Mouse (Mus musculus) lung, embryonic 14.5 days (tissue): ENCODE data around the gene Olfr62. TPM values are rescaled to one million over a fixed set of nuclear protein-coding genes. Genes with fewer than 3 reads are reported as not detected.

Experiments used
- ATAC-seq: fragments of 200-750 bp; cut with Nextera tagmentation; 2 replicates; pipeline ENCODE4 v1.8.0; 2017; ENCODE audit warnings: mild to moderate bottlenecking, moderate TSS enrichment, moderate library complexity; ENCODE audit not compliant: insufficient read depth
- DNase-seq: peaks from one replicate; pipeline ENCODE4 v3.0.0-alpha.2; 2015
- H3K27ac ChIP-seq: fragments of 300-500 bp; sonication (generic); 2 replicates; pipeline ENCODE4 v1.5.1; 2014; ENCODE audit warnings: low read depth, mild to moderate bottlenecking, moderate library complexity
- H3K27me3 ChIP-seq: fragments of 300-500 bp; sonication (generic); 2 replicates; pipeline ENCODE4 v1.6.1; 2014; ENCODE audit warnings: low read length, control low read depth; ENCODE audit not compliant: insufficient read depth
- H3K36me3 ChIP-seq: fragments of 300-500 bp; sonication (generic); 2 replicates; pipeline ENCODE4 v1.6.1; 2014; ENCODE audit warnings: control low read depth; ENCODE audit not compliant: insufficient read depth
- H3K4me1 ChIP-seq: fragments of 300-500 bp; sonication (generic); 2 replicates; pipeline ENCODE4 v1.6.1; 2014; ENCODE audit warnings: antibody characterized with exemption, control low read depth; ENCODE audit not compliant: insufficient read depth
- H3K4me2 ChIP-seq: fragments of 300-500 bp; sonication (generic); 2 replicates; pipeline ENCODE4 v1.6.1; 2014; ENCODE audit warnings: mild to moderate bottlenecking
- H3K4me3 ChIP-seq: fragments of 300-500 bp; sonication (generic); 2 replicates; pipeline ENCODE4 v1.5.1; 2014; ENCODE audit warnings: low read depth, low read length
- H3K9ac ChIP-seq: fragments of 300-500 bp; sonication (generic); 2 replicates; pipeline ENCODE4 v1.6.1; 2014
- H3K9me3 ChIP-seq: fragments of 300-500 bp; sonication (generic); 2 replicates; pipeline ENCODE4 v1.6.1; 2016; ENCODE audit warnings: low read depth, low read length, control low read depth
- CTCF ChIP-seq: IDR thresholded peaks from 2 replicates; pipeline ENCODE4 v1.5.1; 2016; ENCODE audit warnings: antibody characterized with exemption, low read depth
- WGBS: fragments of 180-500 bp; shearing (Covaris S2); extraction: QIAGEN DNeasy Blood & Tissue Kit; methylation state at CpG from one replicate; pipeline ENCODE4 v1.1.7; 2014; 5-methylcytosine and 5-hydroxymethylcytosine counted together
- polyA plus RNA-seq: library from polyadenylated mRNA; unstranded; fragments of >200 nt; fragmentation: Nextera tagmentation; extraction: Ambion mirVana; gene quantifications from 2 replicates; pipeline ENCODE4 v1.2.1, GENCODE M21; 2014

The Olfr62 gene
- polyA plus RNA-seq, 1 experiment from 2014 or later = not detected

- H3K4me3 ChIP-seq = no peak overlapping the region
- WGBS = 89% methylated on average over 5 of the region's 5 CpGs
- DNase-seq (no peak), ATAC-seq (no peak)
- no peak overlapping the region for H3K9ac ChIP-seq
- no peak overlapping the region for H3K4me2 ChIP-seq
- no peak for TF ChIP-seq CTCF
- no peaks in the 10 kb centered on the region for H3K27me3 ChIP-seq
- H3K9me3 ChIP-seq = no peaks in the 10 kb centered on the region
- H3K4me1 ChIP-seq = no peaks in the 10 kb centered on the region
- peaks cover 48% of the 10 kb centered on the region for H3K36me3 ChIP-seq
- no peak overlapping the region for H3K27ac ChIP-seq
These were observed 28.5 kb upstream of the Olfr62 start for GRCm38 (mm10) chr4:118630261-118630660.

- H3K27me3 ChIP-seq = no peaks in the 10 kb centered on the region
- no peaks in the 10 kb centered on the region for H3K9me3 ChIP-seq
- DNase-seq (peak; percentile 68), ATAC-seq (no peak)
- no peak overlapping the region for H3K27ac ChIP-seq
- TF ChIP-seq CTCF = no peak
- H3K9ac ChIP-seq = no peak overlapping the region
- no peaks in the 10 kb centered on the region for H3K36me3 ChIP-seq
- H3K4me1 ChIP-seq = no peaks in the 10 kb centered on the region
- H3K4me2 ChIP-seq = no peak overlapping the region
- 37% methylated on average over 20 of the region's 20 CpGs for WGBS
- no peak overlapping the region for H3K4me3 ChIP-seq
These were observed 16.2 kb upstream of the Olfr62 start for GRCm38 (mm10) chr4:118642346-118643190.

- ATAC-seq (no peak), DNase-seq (peak; percentile 79)
- no peaks in the 10 kb centered on the region for H3K27me3 ChIP-seq
- H3K27ac ChIP-seq = no peak overlapping the region
- H3K4me2 ChIP-seq = no peak overlapping the region
- H3K4me1 ChIP-seq = no peaks in the 10 kb centered on the region
- H3K36me3 ChIP-seq = no peaks in the 10 kb centered on the region
- H3K9ac ChIP-seq = no peak overlapping the region
- TF ChIP-seq CTCF = peak; percentile 88
- WGBS = 7% methylated on average over 2 of the region's 2 CpGs
- H3K9me3 ChIP-seq = no peaks in the 10 kb centered on the region
- no peak overlapping the region for H3K4me3 ChIP-seq
These were observed 13.5 kb upstream of the Olfr62 start for GRCm38 (mm10) chr4:118645234-118645633.

GRCm38 (mm10) chr4:118687086-118687485, 28.3 kb downstream of the Olfr62 start:
- peak; percentile 35; the same call in 1 of the 2 replicates for ATAC-seq
- 20% methylated on average over 2 of the region's 2 CpGs for WGBS
- no peak for TF ChIP-seq CTCF

GRCm38 (mm10) chr4:118692412-118692973, 33.7 kb downstream of the Olfr62 start, which contains the start of gene Olfr1342:
Gene Olfr1342, minus strand, starts transcription at chr4:118692756.
- Histone ChIP-seq H3K9ac (no peak within 1 kb of the TSS), H3K9me3 (no peaks in the 10 kb centered on the region), H3K4me1 (no peaks in the 10 kb centered on the region), H3K4me3 (no peak within 1 kb of the TSS), H3K27me3 (no peaks in the 10 kb centered on the region), H3K4me2 (peak within 1 kb of the TSS; percentile 34), H3K27ac (peak within 1 kb of the TSS; percentile 65), H3K36me3 (no peaks in the 10 kb centered on the region)
- WGBS = 37% methylated on average over 12 of the region's 12 CpGs
- TF ChIP-seq CTCF = no peak
- no peak for DNase-seq
- ATAC-seq = peak; percentile 28; the same call in 1 of the 2 replicates

More at GRCm38 (mm10) chr4:118687086-118687485, 28.3 kb downstream of the Olfr62 start:
- H3K4me2 ChIP-seq = no peak overlapping the region
- H3K9me3 ChIP-seq = no peaks in the 10 kb centered on the region
- no peaks in the 10 kb centered on the region for H3K27me3 ChIP-seq
- DNase-seq = peak; percentile 21
- no peak overlapping the region for H3K27ac ChIP-seq
- no peaks in the 10 kb centered on the region for H3K36me3 ChIP-seq
- H3K9ac ChIP-seq = no peak overlapping the region
- H3K4me1 ChIP-seq = no peaks in the 10 kb centered on the region
- no peak overlapping the region for H3K4me3 ChIP-seq

- no peak for DNase-seq
- no peak for ATAC-seq
- WGBS = 53% methylated on average over 2 of the region's 2 CpGs
- H3K4me3 ChIP-seq = no peak overlapping the region
- no peak overlapping the region for H3K27ac ChIP-seq
- no peak for TF ChIP-seq CTCF
- H3K9me3 ChIP-seq = no peaks in the 10 kb centered on the region
- no peak overlapping the region for H3K4me2 ChIP-seq
- H3K36me3 ChIP-seq = no peaks in the 10 kb centered on the region
- H3K4me1 ChIP-seq = no peaks in the 10 kb centered on the region
- H3K9ac ChIP-seq = no peak overlapping the region
- no peaks in the 10 kb centered on the region for H3K27me3 ChIP-seq
These were observed 35.1 kb downstream of the Olfr62 start for GRCm38 (mm10) chr4:118693812-118694211.

- Histone ChIP-seq H3K36me3 (no peaks in the 10 kb centered on the region), H3K9ac (no peak within 1 kb of the TSS), H3K4me1 (no peaks in the 10 kb centered on the region), H3K9me3 (no peaks in the 10 kb centered on the region), H3K4me2 (no peak within 1 kb of the TSS), H3K27me3 (no peaks in the 10 kb centered on the region), H3K27ac (no peak within 1 kb of the TSS), H3K4me3 (no peak within 1 kb of the TSS)
- 71% methylated on average over 3 of the region's 3 CpGs for WGBS
- no peak for ATAC-seq
- no peak for TF ChIP-seq CTCF
- DNase-seq = no peak
These were observed 44.5 kb downstream of the Olfr62 start, which contains the start of gene Olfr1341 for GRCm38 (mm10) chr4:118703223-118703622. Gene Olfr1341, plus strand, starts transcription at chr4:118703523.
